Mouse (Mus musculus) olfactory bulb, adult 2 months (tissue): Measurements from ENCODE around the gene Elovl1.

Experiments
- CTCF ChIP-seq: fragments of 200-500 bp; IDR thresholded peaks from 2 replicates; pipeline ENCODE4 v1.5.1; 2012; ENCODE audit warnings: low read depth, mild to moderate bottlenecking, low read length, moderate library complexity; ENCODE audit not compliant: insufficient read depth
- POLR2A ChIP-seq: fragments of 200-500 bp; IDR thresholded peaks from 2 replicates; pipeline ENCODE4 v1.6.1; 2012; ENCODE audit warnings: mild to moderate bottlenecking, low read depth, low read length, moderate library complexity; ENCODE audit not compliant: insufficient read depth

DNA sequence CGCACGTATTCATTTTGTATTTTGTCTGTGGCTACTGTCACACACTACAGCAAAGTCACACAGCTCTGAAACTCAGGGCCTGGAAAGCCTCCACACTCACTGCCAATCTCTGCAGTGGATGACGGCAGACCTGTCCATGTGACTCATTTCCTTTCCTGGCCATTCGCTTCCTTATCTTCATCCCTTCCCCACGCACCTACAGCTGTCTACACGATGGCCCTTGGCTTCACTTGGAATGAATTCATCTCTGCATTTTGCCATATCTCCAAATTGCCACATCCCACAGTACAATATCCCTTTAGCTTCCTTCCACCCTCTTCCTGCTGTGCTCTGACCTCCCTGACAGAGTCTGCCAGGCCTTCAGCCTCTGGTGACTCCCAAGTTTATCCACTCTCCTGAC, 33.4 kb upstream of the Elovl1 start:
- no peak for TF ChIP-seq CTCF
- no peak for TF ChIP-seq POLR2A
